Mouse (Mus musculus): Measurements from ENCODE around the gene Plcg2. TPM values are rescaled to one million over a fixed set of nuclear protein-coding genes. Genes with fewer than 3 reads are reported as not detected.

The Plcg2 gene
- polyA plus RNA-seq, 1 experiment = 11.5 TPM

- DNase-seq = no peak
- WGBS = 91% methylated on average over 9 of the region's 9 CpGs
- Histone ChIP-seq H3K4me3 (replicated peaks; ENCODE audit: extremely low read depth, low read depth, low read length) (no peak overlapping the region), H3K4me1 (ENCODE audit: control insufficient read depth, insufficient read depth, low read length) (no peaks in the 10 kb centered on the region)
- no peak for TF ChIP-seq CTCF (IDR thresholded peaks at IDR 0.05; ENCODE audit: insufficient read depth, low read length)
- no peak for TF ChIP-seq POLR2A (IDR thresholded peaks at IDR 0.05; ENCODE audit: borderline replicate concordance, extremely low read depth, low read depth, low read length)
These were observed 18.1 kb upstream of the Plcg2 start for GRCm38 (mm10) chr8:117479996-117480395.

GRCm38 (mm10) chr8:117480516-117480915 is 17.6 kb upstream of the Plcg2 start:
- no peak overlapping the region for H3K4me3 ChIP-seq (replicated peaks; ENCODE audit: extremely low read depth, low read depth, low read length)
- WGBS = 70% methylated on average over 5 of the region's 5 CpGs
- no peak for TF ChIP-seq POLR2A (IDR thresholded peaks at IDR 0.05; ENCODE audit: borderline replicate concordance, extremely low read depth, low read depth, low read length)
- no peak for DNase-seq
- H3K4me1 ChIP-seq (ENCODE audit: control insufficient read depth, insufficient read depth, low read length) = no peaks in the 10 kb centered on the region

- 60% methylated on average over 5 of the region's 5 CpGs for WGBS
- no peak for DNase-seq
These were observed 16.3 kb upstream of the Plcg2 start for GRCm38 (mm10) chr8:117481830-117482229.

GRCm38 (mm10) chr8:117484731-117485130 is 13.4 kb upstream of the Plcg2 start:
- Histone ChIP-seq H3K4me1 (ENCODE audit: control insufficient read depth, insufficient read depth, low read length) (no peaks in the 10 kb centered on the region), H3K4me3 (replicated peaks; ENCODE audit: extremely low read depth, low read depth, low read length) (no peak overlapping the region)
- WGBS = 79% methylated on average over 8 of the region's 8 CpGs
- TF ChIP-seq CTCF (IDR thresholded peaks at IDR 0.05; ENCODE audit: insufficient read depth, low read length) (no peak), POLR2A (IDR thresholded peaks at IDR 0.05; ENCODE audit: borderline replicate concordance, extremely low read depth, low read depth, low read length) (no peak)
- no peak for DNase-seq

More at GRCm38 (mm10) chr8:117481830-117482229, 16.3 kb upstream of the Plcg2 start:
- H3K4me1 ChIP-seq (ENCODE audit: control insufficient read depth, insufficient read depth, low read length) = no peaks in the 10 kb centered on the region
- no peak overlapping the region for H3K4me3 ChIP-seq (replicated peaks; ENCODE audit: extremely low read depth, low read depth, low read length)
- no peak for TF ChIP-seq POLR2A (IDR thresholded peaks at IDR 0.05; ENCODE audit: borderline replicate concordance, extremely low read depth, low read depth, low read length)
- TF ChIP-seq CTCF (IDR thresholded peaks at IDR 0.05; ENCODE audit: insufficient read depth, low read length) = no peak

- Histone ChIP-seq H3K4me3 (replicated peaks; ENCODE audit: extremely low read depth, low read depth, low read length) (no peak overlapping the region), H3K4me1 (ENCODE audit: control insufficient read depth, insufficient read depth, low read length) (no peaks in the 10 kb centered on the region)
- no peak for DNase-seq
- WGBS = 45% methylated on average over 1 of the region's 1 CpGs
- no peak for TF ChIP-seq POLR2A (IDR thresholded peaks at IDR 0.05; ENCODE audit: borderline replicate concordance, extremely low read depth, low read depth, low read length)
- no peak for TF ChIP-seq CTCF (IDR thresholded peaks at IDR 0.05; ENCODE audit: insufficient read depth, low read length)
These were observed 12.8 kb upstream of the Plcg2 start for GRCm38 (mm10) chr8:117485316-117485715.

- H3K4me3 ChIP-seq (replicated peaks; ENCODE audit: extremely low read depth, low read depth, low read length) = no peak overlapping the region
- TF ChIP-seq CTCF (IDR thresholded peaks at IDR 0.05; ENCODE audit: insufficient read depth, low read length) = no peak
- no peak for TF ChIP-seq POLR2A (IDR thresholded peaks at IDR 0.05; ENCODE audit: borderline replicate concordance, extremely low read depth, low read depth, low read length)
- DNase-seq = no peak
- H3K4me1 ChIP-seq (ENCODE audit: control insufficient read depth, insufficient read depth, low read length) = no peaks in the 10 kb centered on the region
- 63% methylated on average over 10 of the region's 10 CpGs for WGBS
These were observed 9.7 kb upstream of the Plcg2 start for GRCm38 (mm10) chr8:117488246-117489005.

- TF ChIP-seq CTCF (IDR thresholded peaks at IDR 0.05; ENCODE audit: insufficient read depth, low read length) (no peak), POLR2A (IDR thresholded peaks at IDR 0.05; ENCODE audit: borderline replicate concordance, extremely low read depth, low read depth, low read length) (no peak)
- H3K4me1 ChIP-seq (ENCODE audit: control insufficient read depth, insufficient read depth, low read length) = 0 out of 2 replicates have a peak, but pooled peaks cover 4% of the 10 kb centered on the region
- no peak overlapping the region for H3K4me3 ChIP-seq (replicated peaks; ENCODE audit: extremely low read depth, low read depth, low read length)
- 35% methylated on average over 9 of the region's 9 CpGs for WGBS
- no peak for DNase-seq
These were observed 4.5 kb upstream of the Plcg2 start for GRCm38 (mm10) chr8:117493543-117493942.

- no peak for TF ChIP-seq CTCF (IDR thresholded peaks at IDR 0.05; ENCODE audit: insufficient read depth, low read length)
- TF ChIP-seq POLR2A (IDR thresholded peaks at IDR 0.05; ENCODE audit: borderline replicate concordance, extremely low read depth, low read depth, low read length) = no peak
- H3K4me1 ChIP-seq (ENCODE audit: control insufficient read depth, insufficient read depth, low read length) = 0 out of 2 replicates have a peak, but pooled peaks cover 4% of the 10 kb centered on the region
- WGBS = 35% methylated on average over 2 of the region's 2 CpGs
- no peak for DNase-seq
- no peak overlapping the region for H3K4me3 ChIP-seq (replicated peaks; ENCODE audit: extremely low read depth, low read depth, low read length)
These were observed 3.2 kb upstream of the Plcg2 start for GRCm38 (mm10) chr8:117494874-117495273.

GRCm38 (mm10) chr8:117498915-117499540 is 937 bp downstream of the Plcg2 start:
- 22% methylated on average over 20 of the region's 20 CpGs for WGBS
- no peak for DNase-seq
- TF ChIP-seq POLR2A (IDR thresholded peaks at IDR 0.05; ENCODE audit: borderline replicate concordance, extremely low read depth, low read depth, low read length) = no peak
- TF ChIP-seq CTCF (IDR thresholded peaks at IDR 0.05; ENCODE audit: insufficient read depth, low read length) = no peak
- peak overlapping the region; percentile 65 for H3K4me3 ChIP-seq (replicated peaks; ENCODE audit: extremely low read depth, low read depth, low read length)
- 0 out of 2 replicates have a peak, but pooled peaks cover 4% of the 10 kb centered on the region for H3K4me1 ChIP-seq (ENCODE audit: control insufficient read depth, insufficient read depth, low read length)

All from lung, adult 2 months (tissue).